Mouse (Mus musculus) megakaryocyte, adult 5-6 weeks (primary cell): ENCODE results near the gene Ube2o. TPM values are rescaled to one million over a fixed set of nuclear protein-coding genes. Genes with fewer than 3 reads are reported as not detected.
"Not testable (repeated sequence)": the region's sequence is repeated elsewhere in the genome, so short reads cannot be mapped to it uniquely, and the experiment has no call there.

Experiments used
- ATAC-seq: 2 replicates; pipeline ENCODE4 v1.8.0; 2016; ENCODE audit warnings: mild to moderate bottlenecking, inconsistent platforms; ENCODE audit not compliant: poor library complexity, severe bottlenecking
- total RNA-seq, 2 experiments: library from RNA; stranded (forward) in 1 of 2; stranded (reverse) in 1 of 2; fragments of 153-499, 151-499 nt in 1 of 2; fragments of 221-1000, 200-1000 nt in 1 of 2; gene quantifications; 2 replicates each; pipeline versions ENCODE4 v1.2.3 to v1.2.4; 2015 to 2017

Ube2o gene
- total RNA-seq, 2 experiments from 2014 or later = 6.6 to 7.7 TPM

DNA sequence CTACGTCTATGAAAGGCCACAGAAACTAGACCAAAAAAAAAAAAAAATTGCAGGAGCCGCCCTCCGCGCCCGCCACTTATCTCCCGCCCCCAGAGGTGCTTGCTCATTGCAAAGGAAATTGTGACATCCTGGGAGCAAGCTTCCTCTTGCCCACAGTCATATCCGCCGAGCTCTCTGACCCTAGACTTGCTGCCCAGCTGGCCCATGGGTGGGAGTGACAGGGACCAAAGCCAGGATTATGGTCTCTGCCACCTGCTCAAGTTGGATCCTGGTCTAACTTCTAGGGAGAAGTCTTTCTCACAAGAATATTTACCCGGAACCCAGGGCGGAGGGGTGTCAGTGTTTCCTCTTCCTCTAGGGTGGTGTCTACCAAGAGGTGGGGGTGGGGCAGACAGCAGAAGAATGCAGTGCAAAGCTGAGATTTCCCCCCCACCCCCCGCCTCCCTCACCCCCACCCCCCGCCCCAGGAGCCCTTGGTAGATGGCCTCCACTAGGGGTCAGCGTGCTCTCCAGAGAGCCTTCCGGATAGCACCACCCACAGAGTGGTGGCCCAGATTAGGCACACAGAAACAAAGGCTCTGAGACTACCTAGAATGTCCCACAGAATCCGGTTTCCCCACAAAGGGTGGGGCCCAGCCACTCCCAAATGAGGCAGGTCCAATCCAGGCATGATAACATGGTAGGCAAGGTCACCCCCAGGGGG lies 34.6 kb upstream of the Ube2o start:
- ATAC-seq = peak; percentile 71

DNA sequence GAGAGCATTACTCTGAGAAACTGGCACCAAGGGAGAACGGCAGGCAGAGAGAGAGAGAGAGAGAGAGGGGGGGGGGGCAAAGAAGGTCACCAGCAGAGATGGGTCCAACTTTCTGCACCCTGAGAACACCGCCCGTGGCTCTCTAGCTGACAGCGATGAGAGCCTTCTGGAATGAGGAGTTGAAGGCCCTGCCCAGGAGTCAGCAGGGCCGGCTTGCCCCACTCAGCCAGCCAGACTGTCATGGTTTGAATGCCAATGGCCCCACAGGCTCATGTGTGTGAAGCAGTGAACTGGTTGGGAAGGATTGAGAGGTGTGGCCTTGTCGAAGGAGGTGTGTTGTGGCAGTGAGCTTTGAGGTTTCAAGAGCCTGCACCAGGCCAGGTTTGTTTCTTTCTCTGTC lies 32.0 kb upstream of the Ube2o start:
- no peak for ATAC-seq

DNA sequence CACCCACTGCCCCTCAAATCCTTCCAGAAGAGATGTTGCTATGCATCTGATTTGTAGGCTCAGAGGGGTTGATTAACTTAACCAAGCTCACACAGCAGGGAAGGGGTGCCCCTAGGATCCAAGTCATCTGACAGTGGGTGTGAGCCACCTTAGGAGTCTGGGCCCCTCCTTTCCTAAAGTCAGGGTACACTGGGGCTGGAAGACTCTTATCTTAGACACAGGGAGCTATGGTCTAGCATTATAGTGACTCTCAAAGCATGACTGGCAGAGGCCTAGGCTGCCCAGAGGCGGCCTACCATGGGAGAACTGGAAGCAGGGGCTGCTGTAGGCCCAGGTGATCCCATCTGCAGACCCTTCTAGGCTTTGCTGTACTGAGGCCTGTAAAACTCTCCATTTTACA lies 31.3 kb upstream of the Ube2o start:
- ATAC-seq = no peak

DNA sequence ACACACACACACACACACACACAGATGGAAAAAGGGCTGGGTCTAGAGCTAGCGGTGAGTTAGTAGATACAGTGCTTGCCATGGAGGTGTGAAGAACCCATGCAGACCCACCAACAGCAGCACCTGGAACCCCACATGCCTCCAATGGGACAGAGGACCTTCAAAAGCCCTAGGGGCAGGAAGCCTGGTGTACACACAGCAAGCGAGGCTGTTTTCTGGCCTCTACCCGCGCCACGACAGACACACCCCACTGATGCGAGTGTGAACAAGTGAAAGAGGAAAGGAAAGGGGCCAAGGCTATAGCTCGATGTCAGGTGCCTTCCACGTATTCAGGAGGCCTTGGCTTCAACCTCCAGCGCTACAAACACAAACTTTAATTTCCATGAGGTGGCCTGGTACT lies 30.6 kb upstream of the Ube2o start:
- no peak for ATAC-seq

GRCm38 (mm10) chr11:116611168-116611567 lies 29.9 kb upstream of the Ube2o start:
- ATAC-seq = not testable (repeated sequence)

DNA sequence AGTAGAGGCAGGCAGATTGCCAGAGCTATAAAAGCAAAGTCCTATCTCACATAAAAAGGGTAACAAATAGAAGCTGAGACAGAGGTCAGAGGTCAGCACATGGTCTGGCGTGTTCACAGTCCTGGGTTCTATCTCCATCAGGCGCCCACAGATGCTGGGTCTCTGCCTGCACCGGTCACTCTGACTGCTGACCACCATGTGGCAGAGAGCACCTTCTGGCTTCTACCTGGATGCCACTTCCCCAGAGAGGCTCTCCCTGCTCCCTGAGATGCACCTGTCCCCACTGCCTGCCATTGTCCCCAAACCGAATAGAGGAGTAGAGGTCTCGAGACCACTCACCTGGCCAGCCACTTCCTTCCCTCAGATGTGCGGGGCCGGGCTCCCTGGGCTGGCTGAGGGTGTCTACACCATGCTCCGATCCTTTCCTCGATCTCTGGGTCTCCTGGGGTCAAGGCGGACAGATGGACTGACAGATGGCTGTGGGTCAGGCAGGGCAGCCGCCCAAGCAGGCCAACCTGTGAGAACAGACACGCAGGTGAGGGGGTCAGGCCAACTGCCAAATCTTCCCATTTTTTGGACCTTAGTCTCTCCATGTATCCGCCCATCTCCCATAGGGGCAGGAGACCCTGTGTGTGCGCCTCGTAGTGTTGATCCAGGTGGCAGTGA lies 28.9 kb upstream of the Ube2o start:
- ATAC-seq = no peak

GRCm38 (mm10) chr11:116607717-116608116 lies 26.5 kb upstream of the Ube2o start:
- ATAC-seq = 0 out of 2 replicates have a peak, but pooled peaks have one; percentile 16

GRCm38 (mm10) chr11:116604097-116604496 lies 22.9 kb upstream of the Ube2o start:
- no peak for ATAC-seq

DNA sequence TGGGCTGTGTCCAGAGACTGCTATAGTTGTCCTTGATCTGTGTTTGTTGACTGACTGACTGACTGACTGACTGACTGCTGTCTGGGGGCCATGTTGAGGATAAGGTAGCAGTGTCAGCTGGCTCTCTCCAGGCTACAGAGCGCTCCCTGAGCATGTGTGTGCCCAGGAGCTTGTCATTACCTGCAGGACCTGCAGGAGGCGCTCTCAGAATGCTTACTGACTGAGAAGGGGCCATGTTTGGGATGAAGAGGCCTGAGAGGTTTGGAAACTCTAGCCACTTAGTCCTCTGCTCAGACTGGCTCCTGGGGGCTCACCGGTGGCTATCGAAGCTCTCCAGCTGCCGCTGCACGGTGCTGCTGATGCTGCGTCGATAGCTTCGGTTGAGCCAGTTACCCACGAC lies 22.1 kb upstream of the Ube2o start:
- peak; percentile 73 for ATAC-seq

GRCm38 (mm10) chr11:116602043-116602442 lies 20.8 kb upstream of the Ube2o start:
- no peak for ATAC-seq

- ATAC-seq = no peak
Observed at GRCm38 (mm10) chr11:116601166-116601565, 19.9 kb upstream of the Ube2o start.

- ATAC-seq = no peak
Observed at GRCm38 (mm10) chr11:116599230-116599629, 18.0 kb upstream of the Ube2o start.

- no peak for ATAC-seq
Observed at GRCm38 (mm10) chr11:116598193-116598592, 16.9 kb upstream of the Ube2o start.

DNA sequence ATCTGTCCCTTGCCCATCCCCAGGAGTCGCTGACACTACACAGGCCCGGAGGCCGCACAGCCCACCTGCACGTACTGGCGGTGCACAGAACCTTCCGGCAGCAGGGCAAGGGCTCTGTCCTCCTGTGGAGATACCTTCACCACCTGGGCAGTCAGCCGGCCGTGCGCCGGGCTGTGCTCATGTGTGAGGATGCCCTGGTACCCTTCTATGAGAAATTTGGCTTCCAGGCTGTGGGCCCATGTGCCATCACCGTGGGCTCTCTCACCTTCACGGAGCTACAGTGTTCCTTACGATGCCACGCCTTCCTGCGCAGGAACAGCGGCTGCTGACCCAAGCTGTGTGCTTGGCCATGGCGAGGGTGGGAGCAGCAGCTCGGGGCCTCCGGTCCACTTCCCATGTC lies 15.5 kb upstream of the Ube2o start:
- ATAC-seq = no peak

- ATAC-seq = no peak
Observed at GRCm38 (mm10) chr11:116593345-116593744, 12.1 kb upstream of the Ube2o start.

- peak; percentile 98 for ATAC-seq
Observed at GRCm38 (mm10) chr11:116592428-116592827, 11.2 kb upstream of the Ube2o start.

DNA sequence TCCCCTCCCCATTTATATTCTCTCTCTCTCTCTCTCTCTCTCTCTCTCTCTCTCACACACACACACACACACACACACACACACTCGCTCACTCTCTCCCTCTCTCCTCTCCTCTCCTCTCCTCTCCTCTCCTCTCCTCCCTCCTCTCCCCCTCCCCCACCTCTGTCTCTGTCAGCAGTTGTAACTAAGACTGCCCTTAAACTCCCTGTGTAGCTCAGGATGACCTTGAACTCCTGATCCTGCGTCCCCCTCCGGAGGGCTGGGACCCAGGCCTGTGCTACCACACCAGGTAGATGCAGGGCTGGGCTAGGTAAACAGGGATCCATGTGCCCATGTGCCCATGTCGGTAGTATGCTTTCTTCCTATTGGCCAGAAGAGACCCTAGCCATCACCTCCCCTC lies 10.4 kb upstream of the Ube2o start:
- no peak for ATAC-seq

- ATAC-seq = no peak
Observed at GRCm38 (mm10) chr11:116589574-116589973, 8.3 kb upstream of the Ube2o start.

DNA sequence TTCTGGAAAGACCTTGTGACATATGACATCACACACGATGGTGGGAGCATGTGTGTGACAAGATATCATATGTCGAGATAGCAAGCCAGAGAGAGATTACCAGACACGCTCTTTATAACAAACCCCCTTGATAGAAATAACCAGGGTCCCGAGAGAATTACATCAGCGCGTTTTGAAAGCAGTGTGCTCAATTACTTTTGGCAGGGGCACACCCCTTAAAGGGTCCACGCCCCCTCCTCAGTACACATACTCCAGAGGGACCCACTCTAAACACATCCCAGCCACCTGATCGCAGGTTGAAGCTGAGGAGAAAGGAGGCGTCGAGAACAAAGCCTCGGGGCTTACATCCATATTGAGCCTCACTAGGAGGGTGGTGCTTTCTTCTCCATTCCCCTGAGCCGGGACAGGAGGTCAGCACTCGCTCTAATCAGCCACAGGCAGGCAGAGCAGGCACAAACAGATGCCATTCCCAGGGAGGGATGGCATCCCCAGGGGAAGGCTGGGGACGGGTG lies 7.8 kb upstream of the Ube2o start:
- no peak for ATAC-seq

DNA sequence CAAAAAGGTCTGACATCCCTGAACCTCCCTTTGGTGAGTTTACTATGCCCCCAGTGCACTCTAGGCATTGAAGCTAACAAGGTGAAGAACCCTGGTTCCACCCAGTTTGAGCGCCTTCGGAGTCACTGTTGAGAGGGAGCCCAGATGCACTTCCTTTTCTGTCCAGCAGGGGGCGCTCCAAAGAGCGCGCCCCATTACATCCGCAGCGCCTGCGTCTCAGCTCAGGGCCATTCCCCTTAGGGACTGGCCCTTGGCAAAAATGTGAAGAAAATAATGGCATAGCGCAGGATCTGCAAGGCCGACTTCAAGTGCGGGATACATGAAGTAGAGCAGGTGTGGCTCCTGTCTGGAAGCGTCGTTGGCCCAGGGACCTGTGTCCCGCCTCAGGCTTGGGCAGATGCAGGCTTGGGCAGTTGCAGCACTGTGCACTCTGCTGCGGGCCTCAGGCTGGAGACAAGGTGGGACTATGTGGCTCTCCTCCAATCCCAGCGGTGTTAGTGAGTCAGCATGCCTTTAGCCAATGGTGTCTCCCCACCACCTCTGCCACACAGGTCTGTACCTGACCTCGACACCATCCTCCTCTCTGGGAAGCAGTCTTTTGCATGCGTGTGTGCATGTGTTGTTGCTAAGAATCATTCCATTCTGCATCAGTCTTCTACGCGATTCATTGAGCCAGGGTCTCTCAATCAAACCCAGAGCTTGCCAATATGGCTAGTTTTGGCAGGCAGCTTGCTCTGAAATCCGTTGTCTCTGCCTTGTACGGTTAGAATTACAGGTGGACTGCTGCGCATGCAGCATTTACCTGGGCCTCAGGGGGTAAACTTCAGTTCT lies 5.8 kb upstream of the Ube2o start:
- peak; percentile 96 for ATAC-seq

GRCm38 (mm10) chr11:116586310-116586709 lies 5.1 kb upstream of the Ube2o start, which contains the start of gene Aanat:
Gene Aanat, plus strand, starts transcription at chr11:116586432.
- ATAC-seq = no peak
